Mouse (Mus musculus) forebrain, postnatal 0 days (tissue): Measurements from ENCODE around the gene Nos2. TPM values are rescaled to one million over a fixed set of nuclear protein-coding genes. Genes with fewer than 3 reads are reported as not detected.

Source experiments
- ATAC-seq: fragments of 200-750 bp; cut with Nextera tagmentation; 2 replicates; pipeline ENCODE4 v1.8.0; 2017; ENCODE audit warnings: mild to moderate bottlenecking, moderate library complexity
- DNase-seq: peaks from one replicate; pipeline ENCODE4 v3.0.0-alpha.2; 2015
- H3K27ac ChIP-seq: fragments of 300-500 bp; sonication (generic); 2 replicates; pipeline ENCODE4 v1.5.1; 2014; ENCODE audit warnings: low read depth, mild to moderate bottlenecking, antibody characterized with exemption, low read length, moderate library complexity, mixed read lengths
- H3K27me3 ChIP-seq: fragments of 300-500 bp; sonication (generic); 2 replicates; pipeline ENCODE4 v1.6.1; 2014; ENCODE audit warnings: mild to moderate bottlenecking, low read length, mixed read lengths; ENCODE audit not compliant: insufficient read depth
- H3K36me3 ChIP-seq: fragments of 300-500 bp; sonication (generic); 2 replicates; pipeline ENCODE4 v1.6.1; 2014; ENCODE audit warnings: mild to moderate bottlenecking, moderate library complexity; ENCODE audit not compliant: insufficient read depth
- H3K4me1 ChIP-seq: fragments of 300-500 bp; sonication (generic); 2 replicates; pipeline ENCODE4 v1.6.1; 2014; ENCODE audit warnings: antibody characterized with exemption; ENCODE audit not compliant: insufficient read depth
- H3K4me2 ChIP-seq: fragments of 300-500 bp; sonication (generic); 2 replicates; pipeline ENCODE4 v1.6.1; 2014; ENCODE audit warnings: low read depth, mild to moderate bottlenecking, moderate library complexity
- H3K4me3 ChIP-seq: fragments of 300-500 bp; sonication (generic); 2 replicates; pipeline ENCODE4 v1.5.1; 2014; ENCODE audit warnings: low read depth, low read length, mixed read lengths
- H3K9ac ChIP-seq: fragments of 300-500 bp; sonication (generic); 2 replicates; pipeline ENCODE4 v1.6.1; 2014; ENCODE audit warnings: mild to moderate bottlenecking
- H3K9me3 ChIP-seq: fragments of 300-500 bp; sonication (generic); 2 replicates; pipeline ENCODE4 v1.6.1; 2016; ENCODE audit warnings: low read length
- CTCF ChIP-seq: sonication (generic); IDR thresholded peaks from 2 replicates; pipeline ENCODE4 v1.5.1; 2016; ENCODE audit warnings: antibody characterized with exemption, control low read depth, low read depth
- WGBS: fragments of 180-500 bp; shearing (Covaris S2); extraction: QIAGEN DNeasy Blood & Tissue Kit; methylation state at CpG from one replicate; pipeline ENCODE4 v1.1.7; 2014; 5-methylcytosine and 5-hydroxymethylcytosine counted together
- polyA plus RNA-seq: library from polyadenylated mRNA; unstranded; fragments of >200 nt; fragmentation: Nextera tagmentation; extraction: Ambion mirVana; gene quantifications from 2 replicates; pipeline ENCODE4 v1.2.1, GENCODE M21; 2015
- total RNA-seq: library from RNA; depleted of rRNA; stranded (reverse); fragments of >200 nt; gene quantifications from 2 replicates; pipeline ENCODE4 v1.2.3, GENCODE M21; 2014

Gene Nos2
- total and polyA plus RNA-seq, 2 experiments from 2014 or later, result 0.24 to 0.51 TPM

DNA sequence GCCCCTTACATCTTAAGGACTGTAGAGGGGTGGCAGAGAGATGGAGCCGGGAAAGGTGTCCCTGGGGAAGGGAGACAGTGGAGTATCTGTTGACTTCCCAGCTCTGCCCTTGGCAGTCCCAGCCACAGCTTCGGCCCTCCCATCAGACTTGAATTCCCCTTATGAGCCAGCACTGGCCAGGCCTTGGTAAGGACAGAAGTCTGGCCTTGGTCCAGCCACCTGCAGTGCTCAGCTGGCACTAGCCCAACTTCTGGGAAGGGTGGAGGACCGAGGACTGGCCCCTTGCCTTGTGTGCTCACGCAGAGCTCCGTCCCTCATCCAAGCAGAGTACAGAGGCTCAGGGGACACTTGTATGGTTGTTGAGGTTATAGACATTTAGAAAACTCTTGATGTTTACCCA is 8.8 kb downstream of the Nos2 start:
- Histone ChIP-seq H3K4me2 (no peak overlapping the region), H3K36me3 (no peaks in the 10 kb centered on the region), H3K9me3 (0 out of 2 replicates have a peak, but pooled peaks cover 4% of the 10 kb centered on the region), H3K27me3 (peaks cover 11% of the 10 kb centered on the region), H3K4me1 (no peaks in the 10 kb centered on the region), H3K4me3 (no peak overlapping the region), H3K9ac (no peak overlapping the region), H3K27ac (no peak overlapping the region)
- WGBS, result 30% methylated on average over 5 of the region's 5 CpGs
- no peak for ATAC-seq
- no peak for TF ChIP-seq CTCF
- peak; percentile 62 for DNase-seq

DNA sequence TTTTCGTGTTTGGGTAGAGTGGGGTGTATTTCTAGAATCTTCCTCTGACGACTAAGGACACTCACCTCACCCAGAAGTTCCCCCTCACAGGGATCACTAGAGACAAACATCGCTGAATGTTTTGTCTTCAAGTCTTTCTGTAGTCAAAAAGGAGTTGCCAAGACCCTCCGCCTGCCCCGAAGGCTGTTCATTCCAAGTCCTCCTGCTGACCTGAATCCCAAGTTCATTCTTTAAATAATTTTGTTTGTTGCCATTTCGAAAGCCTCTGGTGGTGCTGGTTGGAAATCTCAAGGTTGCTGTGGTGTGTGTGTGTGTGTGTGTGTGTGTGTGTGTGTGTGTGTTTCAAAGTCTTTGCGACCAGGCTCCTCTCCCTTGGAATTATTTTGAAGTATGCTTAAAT is 13.7 kb downstream of the Nos2 start:
- ATAC-seq (no peak), DNase-seq (no peak)
- no peaks in the 10 kb centered on the region for H3K4me1 ChIP-seq
- no peaks in the 10 kb centered on the region for H3K36me3 ChIP-seq
- H3K4me3 ChIP-seq, result no peak overlapping the region
- no peak overlapping the region for H3K27ac ChIP-seq
- no peak overlapping the region for H3K9ac ChIP-seq
- WGBS, result 83% methylated on average over 7 of the region's 7 CpGs
- no peaks in the 10 kb centered on the region for H3K27me3 ChIP-seq
- no peaks in the 10 kb centered on the region for H3K9me3 ChIP-seq
- no peak overlapping the region for H3K4me2 ChIP-seq
- no peak for TF ChIP-seq CTCF

DNA sequence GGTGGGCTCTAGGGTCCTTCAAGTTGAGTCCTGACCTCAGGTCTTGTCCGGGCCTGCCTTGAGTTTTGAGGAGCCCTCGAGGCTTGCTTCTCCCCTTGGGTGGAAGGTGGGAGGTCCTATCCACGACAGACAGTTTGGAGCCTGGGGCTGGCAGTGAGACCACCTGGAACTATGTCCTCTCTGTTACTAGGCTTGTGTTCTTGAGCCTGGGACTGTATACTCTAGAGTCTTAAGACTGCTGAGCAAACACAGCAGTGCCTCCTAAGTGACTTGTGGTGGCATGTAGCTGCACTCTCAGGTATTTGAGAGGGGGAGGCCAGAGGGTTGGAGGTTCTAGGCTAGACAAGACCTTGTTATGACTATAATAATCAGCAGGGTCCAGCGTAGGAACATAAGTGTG is 14.1 kb downstream of the Nos2 start:
- Histone ChIP-seq H3K4me1 (no peaks in the 10 kb centered on the region), H3K27ac (no peak overlapping the region), H3K4me3 (no peak overlapping the region), H3K9me3 (no peaks in the 10 kb centered on the region), H3K27me3 (no peaks in the 10 kb centered on the region), H3K36me3 (no peaks in the 10 kb centered on the region), H3K9ac (no peak overlapping the region), H3K4me2 (no peak overlapping the region)
- 83% methylated on average over 4 of the region's 4 CpGs for WGBS
- TF ChIP-seq CTCF, result no peak
- no peak for ATAC-seq
- DNase-seq, result no peak

DNA sequence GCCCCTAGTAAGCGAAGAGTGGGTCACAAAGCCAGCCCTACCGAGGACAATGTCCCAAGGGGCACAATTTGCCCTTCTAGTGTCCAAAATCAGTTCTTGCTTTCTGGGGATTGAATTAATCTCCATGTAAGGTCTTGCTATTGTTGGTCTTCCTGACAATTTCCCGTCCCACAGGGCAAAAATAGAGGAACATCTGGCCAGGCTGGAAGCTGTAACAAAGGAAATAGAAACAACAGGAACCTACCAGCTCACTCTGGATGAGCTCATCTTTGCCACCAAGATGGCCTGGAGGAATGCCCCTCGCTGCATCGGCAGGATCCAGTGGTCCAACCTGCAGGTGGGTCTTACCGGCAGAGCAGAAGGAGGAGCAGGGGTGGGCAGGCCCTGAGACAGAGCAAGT is 14.6 kb downstream of the Nos2 start:
- Histone ChIP-seq H3K27ac (no peak overlapping the region), H3K9ac (no peak overlapping the region), H3K4me2 (no peak overlapping the region), H3K4me3 (no peak overlapping the region), H3K9me3 (no peaks in the 10 kb centered on the region), H3K36me3 (no peaks in the 10 kb centered on the region), H3K27me3 (no peaks in the 10 kb centered on the region), H3K4me1 (no peaks in the 10 kb centered on the region)
- TF ChIP-seq CTCF, result no peak
- ATAC-seq (no peak), DNase-seq (no peak)
- WGBS, result 79% methylated on average over 6 of the region's 6 CpGs

DNA sequence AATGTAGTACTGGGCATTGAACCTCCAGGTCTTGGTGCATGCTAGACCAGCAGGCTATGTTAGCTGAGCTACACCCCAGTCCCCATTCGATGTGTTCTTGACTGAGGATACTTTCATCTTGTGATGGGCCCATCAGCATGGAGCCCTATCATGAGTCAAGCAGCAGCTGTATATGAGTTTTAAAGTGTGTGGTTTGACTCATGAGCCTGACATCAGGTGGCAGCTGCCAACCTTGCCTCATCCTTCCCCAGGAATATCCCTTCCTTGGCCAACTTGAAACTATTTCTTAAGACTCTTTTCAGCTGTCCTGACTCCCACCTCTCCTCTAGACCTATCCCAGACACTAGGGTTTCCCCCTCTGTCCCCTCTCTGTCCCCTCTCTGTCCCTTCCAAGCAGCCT is 22.5 kb downstream of the Nos2 start:
- Histone ChIP-seq H3K27ac (no peak overlapping the region), H3K4me1 (no peaks in the 10 kb centered on the region), H3K9me3 (no peaks in the 10 kb centered on the region), H3K4me3 (no peak overlapping the region), H3K27me3 (no peaks in the 10 kb centered on the region), H3K4me2 (no peak overlapping the region), H3K36me3 (no peaks in the 10 kb centered on the region), H3K9ac (no peak overlapping the region)
- DNase-seq (no peak), ATAC-seq (no peak)
- no peak for TF ChIP-seq CTCF
- WGBS, result 96% methylated on average over 1 of the region's 1 CpGs

DNA sequence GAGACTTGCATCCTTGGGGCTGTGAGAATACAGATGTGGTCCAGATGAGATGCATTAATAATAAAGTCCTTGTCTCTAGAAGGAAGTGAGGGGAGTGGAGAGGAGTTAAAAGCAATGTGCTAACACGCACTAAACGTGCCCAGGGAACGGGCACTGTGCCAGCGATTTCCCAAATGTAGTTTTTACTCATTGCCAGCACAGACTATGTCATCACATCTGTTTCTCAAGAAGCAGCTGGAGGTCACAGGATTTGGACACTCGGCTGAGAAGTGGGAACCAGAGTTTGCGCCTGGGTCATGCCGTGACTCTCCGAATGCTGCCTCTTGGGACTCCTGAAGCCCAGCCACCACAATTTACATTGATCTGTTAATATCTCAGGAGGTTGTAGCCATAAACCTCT is 29.8 kb downstream of the Nos2 start:
- Histone ChIP-seq H3K4me3 (no peak overlapping the region), H3K27me3 (peaks cover 7% of the 10 kb centered on the region), H3K27ac (no peak overlapping the region), H3K9me3 (no peaks in the 10 kb centered on the region), H3K9ac (no peak overlapping the region), H3K36me3 (no peaks in the 10 kb centered on the region), H3K4me1 (no peaks in the 10 kb centered on the region), H3K4me2 (no peak overlapping the region)
- no peak for TF ChIP-seq CTCF
- ATAC-seq (no peak), DNase-seq (peak; percentile 24)
- 73% methylated on average over 8 of the region's 8 CpGs for WGBS

DNA sequence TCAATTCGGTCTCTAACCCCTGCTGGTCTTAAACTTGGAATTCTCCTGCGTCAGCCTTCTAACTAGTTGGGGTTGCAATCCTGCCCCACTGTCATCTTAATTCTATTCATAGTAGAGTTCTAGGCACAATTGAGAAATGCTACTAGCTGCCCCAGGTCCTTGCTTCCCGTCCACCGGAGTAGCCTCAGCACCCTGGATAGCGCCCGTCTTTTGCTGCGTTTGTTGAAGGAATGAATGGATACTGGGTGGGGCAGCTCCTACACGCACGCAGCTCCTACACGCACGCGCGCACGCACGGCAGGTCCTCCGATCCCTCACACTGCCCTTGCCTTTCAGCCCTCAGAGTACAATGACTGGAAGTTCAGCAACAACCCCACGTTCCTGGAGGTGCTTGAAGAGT is 31.9 kb downstream of the Nos2 start:
- WGBS, result 9% methylated on average over 17 of the region's 17 CpGs
- no peak overlapping the region for H3K9ac ChIP-seq
- DNase-seq, result peak; percentile 12

DNA sequence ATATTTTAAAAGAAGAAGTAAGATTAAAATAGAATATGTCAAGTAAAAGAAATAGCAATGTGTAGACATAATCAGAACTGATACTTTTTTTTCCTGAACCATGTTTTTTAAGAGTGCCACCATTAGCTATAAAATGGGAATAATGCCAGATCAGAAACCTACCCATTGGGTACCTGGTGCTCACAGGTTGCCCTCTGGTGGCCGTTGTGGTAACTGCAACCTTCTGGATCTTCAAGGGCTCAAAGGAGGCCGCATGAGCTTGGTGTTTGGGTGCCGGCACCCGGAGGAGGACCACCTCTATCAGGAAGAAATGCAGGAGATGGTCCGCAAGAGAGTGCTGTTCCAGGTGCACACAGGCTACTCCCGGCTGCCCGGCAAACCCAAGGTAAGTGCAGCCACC is 35.7 kb downstream of the Nos2 start:
- Histone ChIP-seq H3K4me1 (no peaks in the 10 kb centered on the region), H3K9ac (no peak overlapping the region), H3K4me2 (no peak overlapping the region), H3K4me3 (no peak overlapping the region), H3K27ac (no peak overlapping the region), H3K27me3 (peaks cover 7% of the 10 kb centered on the region), H3K36me3 (no peaks in the 10 kb centered on the region), H3K9me3 (no peaks in the 10 kb centered on the region)
- TF ChIP-seq CTCF, result peak; percentile 94
- DNase-seq (peak; percentile 89), ATAC-seq (no peak; the same call in 1 of the 2 replicates)
- 7% methylated on average over 7 of the region's 7 CpGs for WGBS

More for the DNA sequence above, 31.9 kb downstream of the Nos2 start:
- peak overlapping the region; percentile 44 for H3K4me2 ChIP-seq
- H3K9me3 ChIP-seq, result no peaks in the 10 kb centered on the region
- H3K27ac ChIP-seq, result no peak overlapping the region
- no peaks in the 10 kb centered on the region for H3K4me1 ChIP-seq
- no peak for ATAC-seq
- H3K4me3 ChIP-seq, result peak overlapping the region; percentile 24
- no peak for TF ChIP-seq CTCF
- H3K36me3 ChIP-seq, result no peaks in the 10 kb centered on the region
- peaks cover 7% of the 10 kb centered on the region for H3K27me3 ChIP-seq
